Mouse (Mus musculus) intestine, embryonic 15.5 days (tissue): Measurements from ENCODE around the gene Ube2l6. TPM values are rescaled to one million over a fixed set of nuclear protein-coding genes. Genes with fewer than 3 reads are reported as not detected.

Source experiments
- ATAC-seq: fragments of 200-750 bp; cut with Nextera tagmentation; 2 replicates; pipeline ENCODE4 v1.8.0; 2017; ENCODE audit warnings: moderate TSS enrichment, moderate library complexity
- H3K27ac ChIP-seq: fragments of 300-500 bp; sonication (generic); 2 replicates; pipeline ENCODE4 v1.5.1; 2015; ENCODE audit warnings: mild to moderate bottlenecking, inconsistent platforms
- H3K27me3 ChIP-seq: fragments of 300-500 bp; sonication (generic); replicated peaks from 2 replicates; pipeline ENCODE4 v1.6.1; 2015; ENCODE audit warnings: inconsistent platforms
- H3K36me3 ChIP-seq: fragments of 300-500 bp; sonication (generic); 2 replicates; pipeline ENCODE4 v1.6.1; 2015; ENCODE audit warnings: inconsistent platforms
- H3K4me1 ChIP-seq: fragments of 300-500 bp; sonication (generic); replicated peaks from 2 replicates; pipeline ENCODE4 v1.6.1; 2015; ENCODE audit warnings: inconsistent platforms
- H3K4me2 ChIP-seq: fragments of 300-500 bp; sonication (generic); replicated peaks from 2 replicates; pipeline ENCODE4 v1.6.1; 2015; ENCODE audit warnings: mild to moderate bottlenecking, inconsistent platforms
- H3K4me3 ChIP-seq: fragments of 300-500 bp; sonication (generic); replicated peaks from 2 replicates; pipeline ENCODE4 v1.5.1; 2015; ENCODE audit warnings: inconsistent platforms
- H3K9ac ChIP-seq: fragments of 300-500 bp; sonication (generic); 2 replicates; pipeline ENCODE4 v1.6.1; 2015; ENCODE audit warnings: inconsistent platforms
- H3K9me3 ChIP-seq: fragments of 300-500 bp; sonication (generic); 2 replicates; pipeline ENCODE4 v1.6.1; 2016; ENCODE audit warnings: inconsistent platforms
- WGBS: fragments of 180-500 bp; shearing (Covaris S2); methylation state at CpG from one replicate; pipeline ENCODE4 v1.1.7; 2015; 5-methylcytosine and 5-hydroxymethylcytosine counted together
- polyA plus RNA-seq: library from polyadenylated mRNA; unstranded; fragments of >200 nt; fragmentation: Nextera tagmentation; extraction: Ambion mirVana; gene quantifications from 2 replicates; pipeline ENCODE4 v1.2.1, GENCODE M21; 2015

The Ube2l6 gene
- polyA plus RNA-seq, result 46.5 TPM in 2 replicates

GRCm38 (mm10) chr2:84798493-84798921 is at the start of gene Ube2l6:
TSS of gene Ube2l6 (plus strand) at chr2:84798828.
- peaks cover 6% of the 10 kb centered on the region; the same call in 1 of the 2 replicates for H3K4me1 ChIP-seq
- H3K4me2 ChIP-seq, result peak within 1 kb of the TSS; percentile 93
- H3K9me3 ChIP-seq, result no peaks in the 10 kb centered on the region
- no peaks in the 10 kb centered on the region for H3K36me3 ChIP-seq
- peak within 1 kb of the TSS; percentile 65 for H3K27ac ChIP-seq
- H3K9ac ChIP-seq, result peak within 1 kb of the TSS; percentile 54
- H3K4me3 ChIP-seq, result peak within 1 kb of the TSS; percentile 58
- no peaks in the 10 kb centered on the region for H3K27me3 ChIP-seq
- peak; percentile 87 for ATAC-seq
- under 1% methylated on average over 21 of the region's 21 CpGs for WGBS

- no peaks in the 10 kb centered on the region for H3K4me1 ChIP-seq
- no peak for ATAC-seq
- H3K9ac ChIP-seq, result no peak overlapping the region
- no peak overlapping the region for H3K27ac ChIP-seq
- no peaks in the 10 kb centered on the region for H3K9me3 ChIP-seq
- no peaks in the 10 kb centered on the region for H3K27me3 ChIP-seq
- H3K4me2 ChIP-seq, result no peak overlapping the region
- no peak overlapping the region for H3K4me3 ChIP-seq
- 56% methylated on average over 6 of the region's 6 CpGs for WGBS
- H3K36me3 ChIP-seq, result no peaks in the 10 kb centered on the region
Observed at GRCm38 (mm10) chr2:84750115-84750514, 48.5 kb upstream of the Ube2l6 start.

GRCm38 (mm10) chr2:84756245-84756644 is 42.4 kb upstream of the Ube2l6 start:
- 49% methylated on average over 5 of the region's 5 CpGs for WGBS
- Histone ChIP-seq H3K4me1 (no peaks in the 10 kb centered on the region), H3K36me3 (no peaks in the 10 kb centered on the region), H3K27ac (no peak overlapping the region), H3K4me2 (no peak overlapping the region), H3K27me3 (no peaks in the 10 kb centered on the region), H3K9ac (no peak overlapping the region), H3K4me3 (no peak overlapping the region), H3K9me3 (no peaks in the 10 kb centered on the region)
- ATAC-seq, result peak; percentile 85

- ATAC-seq, result no peak
- Histone ChIP-seq H3K4me1 (no peaks in the 10 kb centered on the region), H3K9ac (no peak overlapping the region), H3K4me3 (no peak overlapping the region), H3K27ac (no peak overlapping the region), H3K27me3 (no peaks in the 10 kb centered on the region), H3K4me2 (no peak overlapping the region), H3K9me3 (no peaks in the 10 kb centered on the region), H3K36me3 (no peaks in the 10 kb centered on the region)
- 60% methylated on average over 7 of the region's 7 CpGs for WGBS
Observed at GRCm38 (mm10) chr2:84757026-84757682, 41.5 kb upstream of the Ube2l6 start.

- H3K4me1 ChIP-seq, result no peaks in the 10 kb centered on the region
- no peak overlapping the region for H3K27ac ChIP-seq
- no peak overlapping the region for H3K4me2 ChIP-seq
- no peaks in the 10 kb centered on the region for H3K36me3 ChIP-seq
- no peak overlapping the region for H3K9ac ChIP-seq
- no peaks in the 10 kb centered on the region for H3K27me3 ChIP-seq
- peak; percentile 62 for ATAC-seq
- no peak overlapping the region for H3K4me3 ChIP-seq
- H3K9me3 ChIP-seq, result no peaks in the 10 kb centered on the region
- 0% methylated on average over 2 of the region's 2 CpGs for WGBS
Observed at GRCm38 (mm10) chr2:84758542-84759127, 40.0 kb upstream of the Ube2l6 start.

- Histone ChIP-seq H3K27ac (no peak overlapping the region), H3K4me1 (no peaks in the 10 kb centered on the region), H3K9ac (no peak overlapping the region), H3K36me3 (no peaks in the 10 kb centered on the region), H3K4me2 (no peak overlapping the region), H3K4me3 (no peak overlapping the region), H3K27me3 (no peaks in the 10 kb centered on the region), H3K9me3 (no peaks in the 10 kb centered on the region)
- no peak for ATAC-seq
- WGBS, result 63% methylated on average over 8 of the region's 8 CpGs
Observed at GRCm38 (mm10) chr2:84760777-84761176, 37.9 kb upstream of the Ube2l6 start.

- Histone ChIP-seq H3K9ac (no peak overlapping the region), H3K4me1 (no peaks in the 10 kb centered on the region), H3K36me3 (no peaks in the 10 kb centered on the region), H3K27ac (no peak overlapping the region), H3K27me3 (no peaks in the 10 kb centered on the region), H3K4me3 (no peak overlapping the region), H3K4me2 (no peak overlapping the region), H3K9me3 (no peaks in the 10 kb centered on the region)
- no peak for ATAC-seq
- 79% methylated on average over 3 of the region's 3 CpGs for WGBS
Observed at GRCm38 (mm10) chr2:84761309-84761708, 37.3 kb upstream of the Ube2l6 start.

- no peak for ATAC-seq
- Histone ChIP-seq H3K4me3 (no peak overlapping the region), H3K4me2 (no peak overlapping the region), H3K36me3 (no peaks in the 10 kb centered on the region), H3K27me3 (no peaks in the 10 kb centered on the region), H3K27ac (no peak overlapping the region), H3K4me1 (no peaks in the 10 kb centered on the region), H3K9me3 (no peaks in the 10 kb centered on the region), H3K9ac (no peak overlapping the region)
- WGBS, result 79% methylated on average over 1 of the region's 1 CpGs
Observed at GRCm38 (mm10) chr2:84761840-84762239, 36.8 kb upstream of the Ube2l6 start.

GRCm38 (mm10) chr2:84762295-84762694 is 36.3 kb upstream of the Ube2l6 start:
- no peak for ATAC-seq
- Histone ChIP-seq H3K36me3 (no peaks in the 10 kb centered on the region), H3K9ac (no peak overlapping the region), H3K27me3 (no peaks in the 10 kb centered on the region), H3K4me2 (no peak overlapping the region), H3K27ac (no peak overlapping the region), H3K4me1 (no peaks in the 10 kb centered on the region), H3K9me3 (no peaks in the 10 kb centered on the region), H3K4me3 (no peak overlapping the region)
- WGBS, result 66% methylated on average over 4 of the region's 4 CpGs

GRCm38 (mm10) chr2:84762818-84763217 is 35.8 kb upstream of the Ube2l6 start:
- no peak for ATAC-seq
- H3K27me3 ChIP-seq, result no peaks in the 10 kb centered on the region
- H3K9ac ChIP-seq, result no peak overlapping the region
- H3K4me1 ChIP-seq, result no peaks in the 10 kb centered on the region
- no peak overlapping the region for H3K4me3 ChIP-seq
- H3K36me3 ChIP-seq, result no peaks in the 10 kb centered on the region
- H3K27ac ChIP-seq, result no peak overlapping the region
- H3K9me3 ChIP-seq, result no peaks in the 10 kb centered on the region
- 61% methylated on average over 1 of the region's 1 CpGs for WGBS
- no peak overlapping the region for H3K4me2 ChIP-seq

- Histone ChIP-seq H3K9me3 (no peaks in the 10 kb centered on the region), H3K4me1 (peaks cover 8% of the 10 kb centered on the region; the same call in 1 of the 2 replicates), H3K36me3 (no peaks in the 10 kb centered on the region), H3K27me3 (no peaks in the 10 kb centered on the region), H3K9ac (no peak overlapping the region), H3K27ac (no peak overlapping the region), H3K4me3 (no peak overlapping the region), H3K4me2 (no peak overlapping the region)
- no peak for ATAC-seq
- WGBS, result 75% methylated on average over 6 of the region's 6 CpGs
Observed at GRCm38 (mm10) chr2:84770501-84770900, 28.1 kb upstream of the Ube2l6 start.

GRCm38 (mm10) chr2:84772454-84772853 is 26.2 kb upstream of the Ube2l6 start:
- 87% methylated on average over 4 of the region's 4 CpGs for WGBS
- Histone ChIP-seq H3K9me3 (no peaks in the 10 kb centered on the region), H3K4me3 (no peak overlapping the region), H3K9ac (no peak overlapping the region), H3K27me3 (no peaks in the 10 kb centered on the region), H3K36me3 (no peaks in the 10 kb centered on the region), H3K27ac (no peak overlapping the region), H3K4me1 (peaks cover 8% of the 10 kb centered on the region; the same call in 1 of the 2 replicates), H3K4me2 (no peak overlapping the region)
- no peak for ATAC-seq

- no peaks in the 10 kb centered on the region for H3K36me3 ChIP-seq
- ATAC-seq, result no peak
- no peak overlapping the region for H3K4me2 ChIP-seq
- no peak overlapping the region for H3K27ac ChIP-seq
- no peaks in the 10 kb centered on the region for H3K9me3 ChIP-seq
- H3K4me1 ChIP-seq, result peaks cover 8% of the 10 kb centered on the region; the same call in 1 of the 2 replicates
- WGBS, result 76% methylated on average over 5 of the region's 5 CpGs
- no peaks in the 10 kb centered on the region for H3K27me3 ChIP-seq
- no peak overlapping the region for H3K9ac ChIP-seq
- no peak overlapping the region for H3K4me3 ChIP-seq
Observed at GRCm38 (mm10) chr2:84773195-84773594, 25.4 kb upstream of the Ube2l6 start.
